Mouse (Mus musculus) limb, embryonic 11.5 days (tissue): ENCODE results near the gene Dock4. TPM values are rescaled to one million over a fixed set of nuclear protein-coding genes. Genes with fewer than 3 reads are reported as not detected.

Experiments
- ATAC-seq: fragments of 200-750 bp; cut with Nextera tagmentation; 2 replicates; pipeline ENCODE4 v1.8.0; 2017; ENCODE audit warnings: low read depth; ENCODE audit not compliant: insufficient number of reproducible peaks, low FRiP score, low TSS enrichment
- DNase-seq: peaks from one replicate; pipeline ENCODE4 v3.0.0-alpha.2; 2015; ENCODE audit warnings: low spot score
- H3K27ac ChIP-seq: fragments of 300-500 bp; sonication (generic); replicated peaks from 2 replicates; pipeline ENCODE4 v1.5.1; 2014; ENCODE audit warnings: low read depth, mild to moderate bottlenecking, low read length
- H3K27me3 ChIP-seq: fragments of 300-500 bp; sonication (generic); 2 replicates; pipeline ENCODE4 v1.6.1; 2014; ENCODE audit warnings: mild to moderate bottlenecking, low read length, mixed read lengths; ENCODE audit not compliant: control insufficient read depth, insufficient read depth
- H3K36me3 ChIP-seq: fragments of 300-500 bp; sonication (generic); 2 replicates; pipeline ENCODE4 v1.6.1; 2014; ENCODE audit warnings: mild to moderate bottlenecking, low read length, moderate library complexity, mixed read lengths; ENCODE audit not compliant: control insufficient read depth, insufficient read depth
- H3K4me1 ChIP-seq: fragments of 300-500 bp; sonication (generic); 2 replicates; pipeline ENCODE4 v1.6.1; 2014; ENCODE audit warnings: low read length, mixed read lengths; ENCODE audit not compliant: control insufficient read depth, insufficient read depth
- H3K4me2 ChIP-seq: fragments of 300-500 bp; sonication (generic); 2 replicates; pipeline ENCODE4 v1.6.1; 2014; ENCODE audit warnings: low read depth, mild to moderate bottlenecking, moderate library complexity; ENCODE audit not compliant: severe bottlenecking
- H3K4me3 ChIP-seq: fragments of 300-500 bp; sonication (generic); 2 replicates; pipeline ENCODE4 v1.5.1; 2014; ENCODE audit warnings: low read depth, low read length
- H3K9ac ChIP-seq: fragments of 300-500 bp; sonication (generic); 2 replicates; pipeline ENCODE4 v1.6.1; 2014; ENCODE audit warnings: mild to moderate bottlenecking, low read length
- H3K9me3 ChIP-seq: fragments of 300-500 bp; sonication (generic); 2 replicates; pipeline ENCODE4 v1.6.1; 2016; ENCODE audit warnings: low read length; ENCODE audit not compliant: control insufficient read depth
- WGBS: fragments of 180-500 bp; shearing (Covaris S2); extraction: QIAGEN DNeasy Blood & Tissue Kit; methylation state at CpG from one replicate; pipeline ENCODE4 v1.1.7; 2014; 5-methylcytosine and 5-hydroxymethylcytosine counted together
- polyA plus RNA-seq: library from polyadenylated mRNA; unstranded; fragments of >200 nt; fragmentation: Nextera tagmentation; extraction: Ambion mirVana; gene quantifications from 2 replicates; pipeline ENCODE4 v1.2.1, GENCODE M21; 2014

The Dock4 gene
- polyA plus RNA-seq, 1 experiment from 2014 or later, result 13.5 TPM

GRCm38 (mm10) chr12:40535655-40536618, 90.2 kb downstream of the Dock4 start:
- Histone ChIP-seq H3K27me3 (no peaks in the 10 kb centered on the region), H3K4me2 (no peak overlapping the region), H3K4me3 (no peak overlapping the region), H3K9me3 (no peaks in the 10 kb centered on the region), H3K27ac (no peak overlapping the region), H3K9ac (no peak overlapping the region), H3K36me3 (no peaks in the 10 kb centered on the region; the same call in 1 of the 2 replicates), H3K4me1 (no peaks in the 10 kb centered on the region)
- WGBS, result 86% methylated on average over 9 of the region's 9 CpGs
- ATAC-seq (no peak), DNase-seq (no peak)

- H3K4me1 ChIP-seq, result no peaks in the 10 kb centered on the region
- no peak overlapping the region for H3K4me2 ChIP-seq
- H3K27ac ChIP-seq, result no peak overlapping the region
- no peak for DNase-seq
- ATAC-seq, result no peak
- H3K9me3 ChIP-seq, result no peaks in the 10 kb centered on the region
- H3K4me3 ChIP-seq, result no peak overlapping the region
- H3K9ac ChIP-seq, result no peak overlapping the region
- H3K27me3 ChIP-seq, result no peaks in the 10 kb centered on the region
- 97% methylated on average over 1 of the region's 1 CpGs for WGBS
- no peaks in the 10 kb centered on the region; the same call in 1 of the 2 replicates for H3K36me3 ChIP-seq
Measured at GRCm38 (mm10) chr12:40537826-40538225, 92.1 kb downstream of the Dock4 start.

- Histone ChIP-seq H3K4me3 (no peak overlapping the region), H3K36me3 (no peaks in the 10 kb centered on the region; the same call in 1 of the 2 replicates), H3K27ac (no peak overlapping the region), H3K9ac (no peak overlapping the region), H3K4me2 (no peak overlapping the region), H3K27me3 (no peaks in the 10 kb centered on the region), H3K4me1 (no peaks in the 10 kb centered on the region), H3K9me3 (no peaks in the 10 kb centered on the region)
- no peak for ATAC-seq
- DNase-seq, result no peak
- WGBS, result 85% methylated on average over 6 of the region's 6 CpGs
Measured at GRCm38 (mm10) chr12:40538318-40538717, 92.6 kb downstream of the Dock4 start.

- ATAC-seq, result no peak
- Histone ChIP-seq H3K9ac (no peak overlapping the region), H3K4me3 (no peak overlapping the region), H3K27me3 (no peaks in the 10 kb centered on the region), H3K9me3 (no peaks in the 10 kb centered on the region), H3K27ac (no peak overlapping the region), H3K4me2 (no peak overlapping the region), H3K4me1 (no peaks in the 10 kb centered on the region), H3K36me3 (no peaks in the 10 kb centered on the region; the same call in 1 of the 2 replicates)
- no peak for DNase-seq
- 58% methylated on average over 6 of the region's 6 CpGs for WGBS
Measured at GRCm38 (mm10) chr12:40538780-40539179, 93.0 kb downstream of the Dock4 start.

- Histone ChIP-seq H3K4me3 (no peak overlapping the region), H3K36me3 (no peaks in the 10 kb centered on the region; the same call in 1 of the 2 replicates), H3K9ac (no peak overlapping the region), H3K4me2 (no peak overlapping the region), H3K9me3 (no peaks in the 10 kb centered on the region), H3K27me3 (no peaks in the 10 kb centered on the region), H3K4me1 (no peaks in the 10 kb centered on the region), H3K27ac (no peak overlapping the region)
- ATAC-seq (no peak), DNase-seq (no peak)
- WGBS, result 91% methylated on average over 3 of the region's 3 CpGs
Measured at GRCm38 (mm10) chr12:40544273-40544672, 98.5 kb downstream of the Dock4 start.

- Histone ChIP-seq H3K4me2 (no peak overlapping the region), H3K27ac (no peak overlapping the region), H3K9me3 (no peaks in the 10 kb centered on the region), H3K27me3 (no peaks in the 10 kb centered on the region), H3K36me3 (no peaks in the 10 kb centered on the region), H3K9ac (no peak overlapping the region), H3K4me3 (no peak overlapping the region), H3K4me1 (no peaks in the 10 kb centered on the region)
- WGBS, result 54% methylated on average over 5 of the region's 5 CpGs
- ATAC-seq (no peak), DNase-seq (no peak)
Measured at GRCm38 (mm10) chr12:40546827-40547226, 101.1 kb downstream of the Dock4 start.

- ATAC-seq, result no peak
- Histone ChIP-seq H3K36me3 (no peaks in the 10 kb centered on the region), H3K4me2 (no peak overlapping the region), H3K9ac (no peak overlapping the region), H3K27me3 (no peaks in the 10 kb centered on the region), H3K27ac (no peak overlapping the region), H3K4me1 (no peaks in the 10 kb centered on the region), H3K4me3 (no peak overlapping the region), H3K9me3 (no peaks in the 10 kb centered on the region)
- WGBS, result 91% methylated on average over 3 of the region's 3 CpGs
- DNase-seq, result no peak
Measured at GRCm38 (mm10) chr12:40551317-40551716, 105.6 kb downstream of the Dock4 start.

GRCm38 (mm10) chr12:40552201-40552600, 106.4 kb downstream of the Dock4 start:
- WGBS, result 79% methylated on average over 1 of the region's 1 CpGs
- no peak overlapping the region for H3K9ac ChIP-seq
- no peak overlapping the region for H3K4me3 ChIP-seq
- H3K9me3 ChIP-seq, result no peaks in the 10 kb centered on the region
- H3K36me3 ChIP-seq, result no peaks in the 10 kb centered on the region
- no peak overlapping the region for H3K27ac ChIP-seq
- H3K4me1 ChIP-seq, result no peaks in the 10 kb centered on the region
- no peak overlapping the region for H3K4me2 ChIP-seq
- DNase-seq (no peak), ATAC-seq (no peak)
- H3K27me3 ChIP-seq, result no peaks in the 10 kb centered on the region
